Mouse (Mus musculus): Measurements from ENCODE around the gene Birc6. TPM values are rescaled to one million over a fixed set of nuclear protein-coding genes. Genes with fewer than 3 reads are reported as not detected.

Gene Birc6
- polyA plus RNA-seq, 1 experiment from 2014 or later = 116 TPM

DNA sequence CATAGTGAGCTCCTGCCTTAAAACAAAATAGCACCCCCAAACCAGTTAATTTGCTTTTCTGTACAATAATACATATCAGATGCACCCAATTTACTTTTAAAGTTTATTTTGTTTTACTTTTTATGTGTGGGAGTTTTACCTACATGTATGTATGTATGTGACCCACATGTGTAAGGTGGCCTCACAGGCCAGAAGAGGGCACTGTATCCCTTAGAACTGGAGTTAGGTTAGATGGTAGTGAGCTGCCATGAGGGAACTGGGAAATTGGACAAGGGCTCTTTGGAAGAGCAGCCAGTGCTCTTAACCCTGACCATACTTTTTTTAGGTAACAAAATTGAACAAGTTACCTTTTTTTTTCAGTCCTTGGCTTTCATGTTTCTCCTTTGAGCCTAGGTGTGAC is 204.8 kb downstream of the Birc6 start:
- no peak overlapping the region for H3K4me3 ChIP-seq (replicated peaks; ENCODE audit: low read depth, low read length)
- no peaks in the 10 kb centered on the region for H3K4me1 ChIP-seq (ENCODE audit: control insufficient read depth, insufficient read depth, low read length)
- DNase-seq = peak; percentile 30
- no peak for ATAC-seq (ENCODE audit: low FRiP score, low TSS enrichment)
- H3K9me3 ChIP-seq (ENCODE audit: control insufficient read depth, low read length) = no peaks in the 10 kb centered on the region
- H3K9ac ChIP-seq (replicated peaks; ENCODE audit: low read length) = no peak overlapping the region
- H3K27ac ChIP-seq (replicated peaks; ENCODE audit: low read depth, low read length) = no peak overlapping the region
- H3K27me3 ChIP-seq (ENCODE audit: control insufficient read depth, insufficient read depth, low read length) = no peaks in the 10 kb centered on the region
- H3K4me2 ChIP-seq (ENCODE audit: low read length) = no peak overlapping the region
- H3K36me3 ChIP-seq (ENCODE audit: control insufficient read depth, insufficient read depth, low read length) = peaks cover 18% of the 10 kb centered on the region

DNA sequence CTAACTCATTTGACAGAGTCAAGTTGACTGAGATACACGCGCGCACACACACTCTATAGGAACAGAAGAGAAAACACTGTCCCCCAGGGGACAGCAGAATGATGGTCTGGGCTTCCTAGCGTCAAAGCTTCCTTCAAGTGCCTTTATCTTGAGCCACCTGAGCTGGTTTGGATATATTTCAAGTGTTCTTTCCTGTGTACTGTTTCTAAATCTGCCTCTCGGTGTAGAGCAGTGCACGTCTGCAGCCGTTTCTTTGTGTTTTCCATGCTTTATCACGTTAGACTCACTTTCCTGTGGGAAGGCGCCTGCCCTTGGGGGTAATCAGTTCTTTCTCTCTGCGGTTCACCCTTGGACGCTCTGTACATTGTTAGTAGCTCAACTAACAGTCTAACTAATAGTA is 207.3 kb downstream of the Birc6 start:
- Histone ChIP-seq H3K36me3 (ENCODE audit: control insufficient read depth, insufficient read depth, low read length) (peaks cover 15% of the 10 kb centered on the region), H3K9ac (replicated peaks; ENCODE audit: low read length) (no peak overlapping the region), H3K4me1 (ENCODE audit: control insufficient read depth, insufficient read depth, low read length) (no peaks in the 10 kb centered on the region), H3K4me3 (replicated peaks; ENCODE audit: low read depth, low read length) (no peak overlapping the region), H3K27ac (replicated peaks; ENCODE audit: low read depth, low read length) (no peak overlapping the region), H3K9me3 (ENCODE audit: control insufficient read depth, low read length) (no peaks in the 10 kb centered on the region), H3K27me3 (ENCODE audit: control insufficient read depth, insufficient read depth, low read length) (no peaks in the 10 kb centered on the region), H3K4me2 (ENCODE audit: low read length) (no peak overlapping the region)
- no peak for ATAC-seq (ENCODE audit: low FRiP score, low TSS enrichment)
- 96% methylated on average over 11 of the region's 11 CpGs for WGBS
- no peak for DNase-seq

DNA sequence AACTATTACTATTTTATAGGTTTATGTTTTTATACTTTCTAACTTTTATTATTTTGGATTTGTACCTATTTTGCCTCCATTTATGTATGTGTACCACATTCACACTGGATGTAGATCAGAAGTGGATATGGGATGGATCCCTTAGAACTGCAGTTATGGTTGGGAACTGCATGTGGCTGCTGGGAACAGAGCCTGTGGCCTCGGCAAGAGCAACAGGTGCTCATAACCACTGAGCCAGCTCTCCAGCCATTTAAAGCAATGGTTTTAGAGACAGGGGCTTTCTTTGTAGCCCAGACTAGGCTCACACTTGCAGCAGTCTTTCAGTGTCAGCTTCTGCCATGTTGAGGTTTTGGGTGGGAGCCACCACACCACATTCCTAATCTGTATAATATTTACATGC is 221.6 kb downstream of the Birc6 start:
- WGBS = 89% methylated on average over 1 of the region's 1 CpGs

DNA sequence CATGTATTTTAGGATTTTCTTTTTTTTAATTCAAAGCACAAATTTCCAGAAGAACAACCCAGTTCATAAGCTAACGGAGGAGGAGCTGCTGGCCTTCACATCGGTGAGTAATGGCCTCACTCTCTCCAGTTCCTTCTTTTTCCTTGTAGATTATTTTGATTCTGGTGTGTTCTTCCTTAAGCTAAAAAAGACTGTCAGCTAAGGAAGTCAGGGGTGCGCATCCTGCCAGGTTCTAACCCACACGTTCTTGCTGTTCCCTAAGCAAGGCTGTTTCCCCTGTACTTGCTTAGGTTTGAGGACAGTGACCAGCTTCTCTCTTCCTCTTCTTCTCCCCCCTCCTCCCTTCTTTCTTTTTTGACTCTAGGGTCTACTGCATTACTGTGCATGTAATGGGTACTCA is 222.9 kb downstream of the Birc6 start:
- Histone ChIP-seq H3K27me3 (ENCODE audit: control insufficient read depth, insufficient read depth, low read length) (no peaks in the 10 kb centered on the region), H3K4me1 (ENCODE audit: control insufficient read depth, insufficient read depth, low read length) (no peaks in the 10 kb centered on the region), H3K36me3 (ENCODE audit: control insufficient read depth, insufficient read depth, low read length) (0 out of 2 replicates have a peak, but pooled peaks cover 9% of the 10 kb centered on the region), H3K9me3 (ENCODE audit: control insufficient read depth, low read length) (no peaks in the 10 kb centered on the region), H3K27ac (replicated peaks; ENCODE audit: low read depth, low read length) (no peak overlapping the region), H3K4me3 (replicated peaks; ENCODE audit: low read depth, low read length) (no peak overlapping the region), H3K9ac (replicated peaks; ENCODE audit: low read length) (no peak overlapping the region), H3K4me2 (ENCODE audit: low read length) (no peak overlapping the region)
- ATAC-seq (ENCODE audit: low FRiP score, low TSS enrichment) (no peak), DNase-seq (no peak)
- WGBS = 93% methylated on average over 4 of the region's 4 CpGs

More for the DNA sequence above, 221.6 kb downstream of the Birc6 start:
- ATAC-seq (ENCODE audit: low FRiP score, low TSS enrichment) (no peak), DNase-seq (no peak)
- Histone ChIP-seq H3K4me2 (ENCODE audit: low read length) (no peak overlapping the region), H3K9ac (replicated peaks; ENCODE audit: low read length) (no peak overlapping the region), H3K27ac (replicated peaks; ENCODE audit: low read depth, low read length) (no peak overlapping the region), H3K4me1 (ENCODE audit: control insufficient read depth, insufficient read depth, low read length) (no peaks in the 10 kb centered on the region), H3K36me3 (ENCODE audit: control insufficient read depth, insufficient read depth, low read length) (0 out of 2 replicates have a peak, but pooled peaks cover 11% of the 10 kb centered on the region), H3K9me3 (ENCODE audit: control insufficient read depth, low read length) (no peaks in the 10 kb centered on the region), H3K27me3 (ENCODE audit: control insufficient read depth, insufficient read depth, low read length) (no peaks in the 10 kb centered on the region), H3K4me3 (replicated peaks; ENCODE audit: low read depth, low read length) (no peak overlapping the region)

Other genes starting within 250 kb of the Birc6 start
- gene Memo1, start 232.8 kb upstream of the Birc6 start, polyA plus RNA-seq (2014; fragmentation: Nextera tagmentation; extraction: Ambion mirVana) = 59.3 and 64.0 TPM in 2 replicates
- gene Dpy30, start 204.4 kb upstream of the Birc6 start, polyA plus RNA-seq (2014; fragmentation: Nextera tagmentation; extraction: Ambion mirVana) = 199 and 211 TPM in 2 replicates
- 52.3 and 58.9 TPM in 2 replicates for gene Spast, start 189.3 kb upstream of the Birc6 start, polyA plus RNA-seq (2014; fragmentation: Nextera tagmentation; extraction: Ambion mirVana)
- 28.4 and 34.6 TPM in 2 replicates for gene Slc30a6, start 132.7 kb upstream of the Birc6 start, polyA plus RNA-seq (2014; fragmentation: Nextera tagmentation; extraction: Ambion mirVana)
- gene Nlrc4, start 69.2 kb upstream of the Birc6 start, polyA plus RNA-seq (2014; fragmentation: Nextera tagmentation; extraction: Ambion mirVana) = 0.28 and 0.34 TPM in 2 replicates
- 57.8 and 65.4 TPM in 2 replicates for gene Yipf4, start 38.8 kb upstream of the Birc6 start, polyA plus RNA-seq (2014; fragmentation: Nextera tagmentation; extraction: Ambion mirVana)
- gene Ttc27, start 189.4 kb downstream of the Birc6 start, polyA plus RNA-seq (2014; fragmentation: Nextera tagmentation; extraction: Ambion mirVana) = 15.9 and 22.9 TPM in 2 replicates

All from midbrain, embryonic 14.5 days (tissue).